Mouse (Mus musculus) retina, postnatal 1 day (tissue): ENCODE measurements around the gene Olfr43.

Source experiments
- DNase-seq: peaks from one replicate; pipeline ENCODE4 v3.0.0-alpha.2; 2012

The Olfr43 gene

DNA sequence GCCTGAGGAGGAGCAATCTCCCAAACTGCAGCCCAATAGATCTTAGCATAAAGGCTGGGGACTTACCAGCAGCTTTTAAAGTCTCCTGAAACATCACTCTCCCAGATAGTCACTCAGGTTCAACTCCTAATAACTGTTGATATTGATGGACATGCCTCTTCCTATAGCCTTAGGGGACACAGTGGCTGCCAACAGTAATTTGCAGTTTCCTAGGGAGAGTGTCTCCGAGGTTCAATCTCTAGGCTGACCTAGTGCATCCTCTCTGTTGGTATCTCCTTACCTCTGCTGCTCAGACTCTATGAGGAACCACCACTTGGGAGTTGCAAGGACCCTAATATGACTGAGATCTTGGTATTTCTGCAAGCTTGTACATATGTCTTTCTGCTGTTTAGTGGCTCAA, at the start of gene Olfr43:
Olfr43 (minus strand) TSS at position 101 of the 400 bp plus-strand sequence.
- DNase-seq: no peak

DNA sequence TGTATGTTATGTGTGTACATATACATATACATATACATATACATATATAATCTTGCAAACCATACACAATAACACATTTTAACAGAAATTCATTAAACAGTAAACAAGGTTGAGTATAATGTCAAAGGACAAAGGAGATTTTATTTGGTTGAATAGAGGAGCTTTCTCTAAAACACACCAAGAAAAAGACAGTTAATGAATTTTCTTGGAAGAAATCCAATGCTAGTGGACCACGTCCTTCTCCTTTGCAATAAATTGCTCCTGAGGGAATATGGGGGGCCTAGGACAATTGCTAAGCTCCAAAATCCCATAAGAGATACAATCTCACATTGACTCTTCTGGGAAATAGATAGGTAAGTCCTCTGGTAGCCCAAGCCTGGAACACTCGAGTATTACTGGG, 48.3 kb upstream of the Olfr43 start, which contains the start of gene Olfr406:
Olfr406 (plus strand) TSS at position 301 of the 400 bp plus-strand sequence.
- no peak for DNase-seq

DNA sequence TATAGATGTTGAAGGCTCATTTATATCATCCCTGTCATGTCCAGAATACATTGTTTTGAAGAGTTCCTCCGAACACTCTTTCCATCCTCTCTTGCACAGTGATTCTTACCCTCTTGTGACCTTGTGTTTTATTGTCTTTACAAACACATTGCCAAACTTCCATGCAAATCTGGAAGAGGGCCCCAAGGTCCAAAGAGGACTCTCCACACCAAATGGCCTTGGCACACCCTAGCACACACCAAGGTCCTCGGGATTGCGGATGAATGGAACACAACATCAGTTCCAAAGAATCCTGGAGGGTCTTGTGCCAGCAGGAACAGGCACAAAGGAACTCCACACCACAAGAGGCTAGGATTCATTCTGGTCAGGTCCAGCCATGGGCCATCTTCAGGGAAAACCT, 30.0 kb upstream of the Olfr43 start:
- DNase-seq: no peak

DNA sequence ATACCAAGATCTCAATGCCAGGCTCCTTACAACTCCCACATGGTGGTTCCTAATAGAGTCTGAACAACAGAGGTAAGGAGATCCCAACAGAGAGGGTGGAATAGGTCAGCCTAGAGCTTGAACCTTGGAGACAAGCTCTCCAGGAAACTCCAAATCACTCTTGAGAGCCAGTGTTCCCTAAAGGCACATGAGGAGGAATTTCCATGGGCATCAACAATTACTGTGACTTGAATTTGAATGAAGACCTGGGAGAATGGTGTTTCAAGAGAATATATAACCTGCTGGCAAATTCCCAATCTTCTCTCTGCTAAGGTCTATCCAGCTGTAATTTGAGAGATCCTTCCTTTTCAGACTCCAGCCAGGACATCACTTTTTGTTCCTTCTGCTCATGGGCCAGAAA, 25.2 kb downstream of the Olfr43 start, which contains the start of gene Olfr403:
Olfr403 (plus strand) TSS at position 301 of the 400 bp plus-strand sequence.
- DNase-seq: no peak

DNA sequence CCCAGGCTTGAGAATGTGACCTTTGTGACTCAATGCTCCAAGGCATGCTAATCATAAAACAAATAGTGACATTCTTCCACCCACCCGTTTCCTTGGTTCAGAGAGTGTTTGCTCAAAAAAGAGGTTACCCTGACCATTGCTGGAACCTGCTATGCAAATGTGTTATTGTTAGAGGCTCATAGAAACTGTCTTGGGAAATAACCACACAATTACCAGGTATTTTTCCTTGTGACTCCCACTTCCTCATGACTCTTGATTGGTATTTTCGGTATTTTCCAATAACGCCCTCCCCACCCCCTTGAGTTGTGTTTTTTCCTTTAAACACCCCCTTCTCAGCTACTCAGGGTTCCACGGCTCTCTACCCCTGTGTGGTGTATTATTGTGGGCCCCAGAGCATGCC, 27.4 kb downstream of the Olfr43 start:
- no peak for DNase-seq

DNA sequence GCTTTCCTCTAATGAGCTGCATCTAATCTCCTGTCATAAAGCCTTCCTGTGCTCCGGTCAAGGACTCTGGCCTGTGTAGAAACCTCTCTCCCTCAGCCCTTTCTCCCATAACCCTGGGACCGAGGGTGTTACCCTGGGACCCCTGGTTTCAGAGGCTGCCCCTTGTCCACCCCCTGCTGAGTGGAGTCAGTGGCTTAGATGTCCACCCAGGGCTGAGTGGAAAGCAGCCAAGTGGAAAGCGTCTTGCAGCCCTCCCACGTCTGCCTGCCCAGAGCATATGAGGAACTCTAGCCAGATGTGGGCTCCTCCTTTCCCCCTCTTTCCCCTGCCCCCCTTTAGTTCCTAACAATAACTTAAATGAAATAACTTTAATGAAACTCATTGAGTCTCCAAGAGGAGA, 28.0 kb downstream of the Olfr43 start:
- DNase-seq: no peak

DNA sequence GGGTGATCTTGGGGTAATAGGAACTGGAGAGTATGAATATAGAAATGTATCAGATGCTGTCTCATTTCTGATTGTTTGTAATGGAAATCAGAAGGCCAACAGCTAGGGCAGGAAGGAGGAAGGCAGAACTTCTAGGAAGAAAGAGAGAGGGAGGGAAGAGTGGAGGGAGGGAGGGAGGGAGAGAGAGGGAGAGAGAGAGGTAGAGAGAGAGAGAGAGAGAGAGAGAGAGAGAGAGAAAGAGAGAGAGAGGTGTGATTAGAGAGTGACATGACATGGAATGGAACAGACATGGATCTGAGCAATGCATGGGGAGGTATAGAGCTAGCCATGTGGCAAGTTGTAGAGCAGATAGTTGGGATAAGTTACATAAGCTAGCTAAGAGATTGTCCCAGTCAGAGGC, 42.4 kb downstream of the Olfr43 start:
- no peak for DNase-seq
